Mouse (Mus musculus) stomach, adult 2 months (tissue): ENCODE measurements around the gene Gm11361. TPM values are rescaled to one million over a fixed set of nuclear protein-coding genes. Genes with fewer than 3 reads are reported as not detected.

Experiments
- polyA plus RNA-seq: library from polyadenylated mRNA; depleted of rRNA; stranded (reverse); fragments of >200 nt; gene quantifications from 2 replicates; pipeline ENCODE4 v1.2.3, GENCODE M21; 2012; rRNA removed

Gm11361 gene
- polyA plus RNA-seq = not detected in 2 replicates

GRCm38 (mm10) chr13:28257228-28257627 lies at the start of gene Gm11361:
TSS of gene Gm11361 (plus strand) at chr13:28257528.

Other genes with a start within 250 kb of the Gm11361 start
- gene Prl4a1, start 241.3 kb upstream of the Gm11361 start, polyA plus RNA-seq = not detected in 2 replicates
- gene Prl5a1, start 115.0 kb upstream of the Gm11361 start, polyA plus RNA-seq = not detected in 2 replicates